Mouse (Mus musculus): ENCODE results near the gene Npw. TPM values are rescaled to one million over a fixed set of nuclear protein-coding genes. Genes with fewer than 3 reads are reported as not detected.

Gene Npw
- polyA plus RNA-seq, 1 experiment, result not detected

GRCm38 (mm10) chr17:24645916-24646315, 12.3 kb downstream of the Npw start:
- Histone ChIP-seq H3K27ac (ENCODE audit: insufficient read depth, low read depth, low read length) (peak overlapping the region; percentile 95), H3K4me1 (ENCODE audit: control insufficient read depth, insufficient read depth, low read length) (peaks cover 58% of the 10 kb centered on the region), H3K4me3 (ENCODE audit: insufficient read depth, low read depth, low read length) (0 out of 2 replicates have a peak overlapping the region, but pooled peaks have one; percentile 2)
- TF ChIP-seq CTCF (IDR thresholded peaks at IDR 0.05; ENCODE audit: insufficient read depth, low read depth, low read length) (no peak), POLR2A (IDR thresholded peaks at IDR 0.05; ENCODE audit: insufficient read depth, low read depth, low read length) (no peak)
- WGBS, result 53% methylated on average over 3 of the region's 3 CpGs

- Histone ChIP-seq H3K27ac (ENCODE audit: insufficient read depth, low read depth, low read length) (peak overlapping the region; percentile 95), H3K4me1 (ENCODE audit: control insufficient read depth, insufficient read depth, low read length) (peaks cover 60% of the 10 kb centered on the region), H3K4me3 (ENCODE audit: insufficient read depth, low read depth, low read length) (peak overlapping the region; percentile 2; the same call in 1 of the 2 replicates)
- WGBS, result 65% methylated on average over 9 of the region's 9 CpGs
- TF ChIP-seq POLR2A (IDR thresholded peaks at IDR 0.05; ENCODE audit: insufficient read depth, low read depth, low read length), result 0 out of 2 replicates have a peak, but pooled peaks have one; percentile 19
- TF ChIP-seq CTCF (IDR thresholded peaks at IDR 0.05; ENCODE audit: insufficient read depth, low read depth, low read length), result no peak
Measured at GRCm38 (mm10) chr17:24644875-24645721, 13.2 kb downstream of the Npw start.

- Histone ChIP-seq H3K4me3 (ENCODE audit: insufficient read depth, low read depth, low read length) (no peak overlapping the region; the same call in 1 of the 2 replicates), H3K4me1 (ENCODE audit: control insufficient read depth, insufficient read depth, low read length) (peaks cover 68% of the 10 kb centered on the region), H3K27ac (ENCODE audit: insufficient read depth, low read depth, low read length) (peak overlapping the region; percentile 95)
- TF ChIP-seq CTCF (IDR thresholded peaks at IDR 0.05; ENCODE audit: insufficient read depth, low read depth, low read length), result no peak
- no peak for TF ChIP-seq POLR2A (IDR thresholded peaks at IDR 0.05; ENCODE audit: insufficient read depth, low read depth, low read length)
- WGBS, result 51% methylated on average over 7 of the region's 7 CpGs
Measured at GRCm38 (mm10) chr17:24644030-24644715, 14.1 kb downstream of the Npw start.

- Histone ChIP-seq H3K4me3 (ENCODE audit: insufficient read depth, low read depth, low read length) (no peak overlapping the region), H3K4me1 (ENCODE audit: control insufficient read depth, insufficient read depth, low read length) (peaks cover 72% of the 10 kb centered on the region), H3K27ac (ENCODE audit: insufficient read depth, low read depth, low read length) (no peak overlapping the region)
- TF ChIP-seq POLR2A (IDR thresholded peaks at IDR 0.05; ENCODE audit: insufficient read depth, low read depth, low read length) (no peak), CTCF (IDR thresholded peaks at IDR 0.05; ENCODE audit: insufficient read depth, low read depth, low read length) (no peak)
- WGBS, result 82% methylated on average over 6 of the region's 6 CpGs
Measured at GRCm38 (mm10) chr17:24642791-24643343, 15.4 kb downstream of the Npw start.

- Histone ChIP-seq H3K4me1 (ENCODE audit: control insufficient read depth, insufficient read depth, low read length) (peaks cover 69% of the 10 kb centered on the region), H3K4me3 (ENCODE audit: insufficient read depth, low read depth, low read length) (no peak overlapping the region), H3K27ac (ENCODE audit: insufficient read depth, low read depth, low read length) (no peak overlapping the region)
- no peak for TF ChIP-seq CTCF (IDR thresholded peaks at IDR 0.05; ENCODE audit: insufficient read depth, low read depth, low read length)
- TF ChIP-seq POLR2A (IDR thresholded peaks at IDR 0.05; ENCODE audit: insufficient read depth, low read depth, low read length), result no peak
- 94% methylated on average over 14 of the region's 14 CpGs for WGBS
Measured at GRCm38 (mm10) chr17:24641944-24642343, 16.3 kb downstream of the Npw start.

GRCm38 (mm10) chr17:24640581-24640980, 17.7 kb downstream of the Npw start:
- H3K4me3 ChIP-seq (ENCODE audit: insufficient read depth, low read depth, low read length), result no peak overlapping the region
- H3K27ac ChIP-seq (ENCODE audit: insufficient read depth, low read depth, low read length), result no peak overlapping the region
- TF ChIP-seq CTCF (IDR thresholded peaks at IDR 0.05; ENCODE audit: insufficient read depth, low read depth, low read length), result no peak
- TF ChIP-seq POLR2A (IDR thresholded peaks at IDR 0.05; ENCODE audit: insufficient read depth, low read depth, low read length), result no peak
- WGBS, result 95% methylated on average over 15 of the region's 15 CpGs
- H3K4me1 ChIP-seq (ENCODE audit: control insufficient read depth, insufficient read depth, low read length), result peaks cover 67% of the 10 kb centered on the region

GRCm38 (mm10) chr17:24640119-24640518, 18.1 kb downstream of the Npw start:
- TF ChIP-seq CTCF (IDR thresholded peaks at IDR 0.05; ENCODE audit: insufficient read depth, low read depth, low read length) (no peak), POLR2A (IDR thresholded peaks at IDR 0.05; ENCODE audit: insufficient read depth, low read depth, low read length) (no peak)
- 87% methylated on average over 7 of the region's 7 CpGs for WGBS
- H3K27ac ChIP-seq (ENCODE audit: insufficient read depth, low read depth, low read length), result no peak overlapping the region

GRCm38 (mm10) chr17:24639571-24639988, 18.7 kb downstream of the Npw start:
- peak overlapping the region; percentile 27; the same call in 1 of the 2 replicates for H3K27ac ChIP-seq (ENCODE audit: insufficient read depth, low read depth, low read length)
- 60% methylated on average over 5 of the region's 5 CpGs for WGBS
- H3K4me3 ChIP-seq (ENCODE audit: insufficient read depth, low read depth, low read length), result no peak overlapping the region
- H3K4me1 ChIP-seq (ENCODE audit: control insufficient read depth, insufficient read depth, low read length), result peaks cover 66% of the 10 kb centered on the region
- TF ChIP-seq CTCF (IDR thresholded peaks at IDR 0.05; ENCODE audit: insufficient read depth, low read depth, low read length) (no peak), POLR2A (IDR thresholded peaks at IDR 0.05; ENCODE audit: insufficient read depth, low read depth, low read length) (no peak)

More at GRCm38 (mm10) chr17:24640119-24640518, 18.1 kb downstream of the Npw start:
- Histone ChIP-seq H3K4me1 (ENCODE audit: control insufficient read depth, insufficient read depth, low read length) (peaks cover 67% of the 10 kb centered on the region), H3K4me3 (ENCODE audit: insufficient read depth, low read depth, low read length) (no peak overlapping the region)
